Mouse (Mus musculus) brain, adult 2 months (tissue): ENCODE data around the gene Hapln2.

Experiments
- DNase-seq: peaks from one replicate; pipeline ENCODE4 v3.0.0; 2011; ENCODE audit warnings: low read depth, low spot score

Gene Hapln2

DNA sequence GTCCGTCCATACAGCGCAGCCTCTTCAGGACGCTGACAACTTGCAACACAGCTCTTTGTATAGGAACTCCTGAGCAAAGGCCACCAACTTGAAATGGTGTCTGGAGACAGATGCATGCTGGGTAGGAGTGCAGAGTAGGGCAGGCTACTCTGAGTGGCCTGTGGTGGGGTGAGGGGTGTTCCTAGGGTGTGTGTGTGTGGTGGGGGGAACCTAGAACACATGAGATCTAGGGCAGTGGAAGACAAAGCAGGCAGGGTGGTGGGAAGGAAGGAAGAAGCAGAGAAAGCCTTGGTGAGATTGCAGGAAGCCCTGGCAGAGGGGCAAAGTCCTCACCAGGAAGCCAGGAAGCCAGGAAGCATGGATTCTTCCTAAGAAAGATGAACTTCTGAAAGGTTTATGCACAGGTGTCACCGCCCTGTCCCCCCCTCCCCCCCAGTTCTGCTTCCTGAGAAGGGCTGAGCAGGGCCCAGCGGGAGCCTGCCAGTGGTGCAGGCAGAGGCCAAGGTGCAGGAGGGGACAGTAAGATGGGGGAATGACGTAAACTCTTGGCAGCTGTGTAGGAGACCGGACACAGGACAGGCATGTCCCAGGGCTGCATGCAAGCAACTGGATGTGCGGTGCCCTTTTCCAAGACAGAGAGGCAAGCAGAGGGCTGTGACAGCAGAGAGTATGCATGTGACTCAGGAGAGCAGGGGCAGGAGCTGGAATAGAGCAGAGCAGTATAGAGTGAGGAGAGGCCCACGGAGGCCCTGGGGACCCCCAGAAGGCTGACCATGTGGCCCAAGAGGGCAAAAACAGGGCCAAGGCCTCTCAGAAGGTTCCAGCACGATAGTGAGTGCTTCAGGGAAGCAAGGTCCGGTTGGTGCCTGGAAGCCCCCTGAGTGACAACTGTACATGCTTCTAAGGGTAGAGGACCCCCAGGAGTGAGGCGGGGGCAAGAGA, 45.2 kb downstream of the Hapln2 start:
- DNase-seq = no peak

DNA sequence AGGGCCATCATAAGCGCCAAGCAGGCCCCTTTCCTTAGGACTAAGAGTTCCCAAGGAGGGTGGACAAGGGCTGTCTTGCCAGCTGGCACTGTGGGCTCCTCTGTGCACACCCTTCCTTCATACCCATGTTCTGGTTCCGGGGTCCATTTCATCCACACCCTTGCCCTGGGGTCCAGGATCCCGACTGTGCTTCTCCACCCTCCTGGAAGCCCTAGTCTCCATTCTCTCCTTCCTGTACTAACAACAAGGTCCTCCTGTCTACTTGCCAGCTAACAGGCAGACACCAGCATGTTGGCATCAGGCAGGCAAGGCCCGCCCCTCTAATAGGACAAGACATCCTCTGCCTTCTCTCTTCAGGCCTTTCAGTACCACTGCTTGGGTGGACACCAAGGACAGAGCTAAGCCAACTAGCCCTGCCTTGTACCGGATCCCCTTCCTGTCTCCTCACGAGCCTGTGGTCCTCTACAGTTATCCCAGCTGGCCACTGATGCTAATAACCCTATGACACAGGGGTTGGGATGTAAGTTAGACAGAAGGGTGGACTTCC, 46.1 kb downstream of the Hapln2 start:
- no peak for DNase-seq

DNA sequence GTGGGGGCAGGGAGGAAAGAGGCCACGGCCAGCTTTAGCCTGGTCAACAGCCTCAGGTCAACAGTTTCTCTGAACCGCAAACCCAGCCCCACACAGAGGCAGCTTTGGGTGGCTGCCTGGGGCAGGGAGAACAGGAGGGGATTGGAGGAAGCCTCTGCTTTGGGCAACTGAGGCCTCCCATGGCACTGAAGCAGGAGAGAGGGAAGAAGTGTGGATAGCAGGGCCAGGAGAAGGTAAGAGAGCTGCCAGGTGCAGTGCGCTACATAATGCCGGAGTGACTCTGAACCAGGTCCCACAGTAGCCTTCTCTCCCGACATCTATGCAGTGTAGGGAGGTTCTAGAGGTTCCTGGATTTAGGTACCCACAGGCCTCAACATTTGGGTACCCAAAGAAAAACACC, 46.7 kb downstream of the Hapln2 start:
- no peak for DNase-seq

DNA sequence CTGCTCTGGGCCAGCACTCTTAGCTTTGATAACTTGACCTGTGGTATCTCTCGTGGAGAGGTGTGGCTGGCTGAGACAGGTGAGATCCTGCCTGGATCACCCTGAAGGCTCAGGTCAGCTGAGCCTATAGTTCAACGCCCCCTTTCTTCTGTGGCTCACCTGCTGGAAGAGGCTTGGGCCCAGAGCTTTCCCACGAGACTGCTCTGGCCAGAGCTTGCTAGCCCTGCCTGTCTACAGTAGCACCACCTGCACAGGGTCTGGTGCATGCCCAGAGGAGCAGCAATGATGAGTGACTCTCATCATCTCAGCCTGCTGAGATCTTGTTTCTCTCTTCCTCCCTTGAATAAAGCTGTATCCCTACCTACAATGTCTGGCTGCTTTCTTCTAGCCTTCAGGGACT, 47.3 kb downstream of the Hapln2 start:
- no peak for DNase-seq

DNA sequence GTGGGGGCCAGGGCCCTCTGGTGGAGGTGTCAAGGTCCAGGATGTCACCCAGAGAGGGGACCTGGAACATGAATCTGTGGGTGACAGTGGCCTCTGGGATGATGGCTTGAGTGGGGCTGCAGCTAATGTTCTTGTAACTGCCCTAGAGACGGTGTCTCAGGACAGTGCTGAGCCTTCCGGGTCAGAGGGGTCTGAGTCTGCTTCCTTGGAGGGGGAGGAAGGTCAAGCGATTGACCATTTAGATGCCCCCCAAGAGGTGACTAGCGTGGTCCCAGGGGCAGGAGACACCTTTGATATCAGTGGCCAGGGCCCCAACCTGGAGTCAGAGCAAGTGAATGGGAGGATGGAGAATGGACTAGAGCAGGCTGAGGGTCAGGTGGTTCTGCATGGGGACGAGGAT, 47.9 kb downstream of the Hapln2 start:
- DNase-seq = no peak

DNA sequence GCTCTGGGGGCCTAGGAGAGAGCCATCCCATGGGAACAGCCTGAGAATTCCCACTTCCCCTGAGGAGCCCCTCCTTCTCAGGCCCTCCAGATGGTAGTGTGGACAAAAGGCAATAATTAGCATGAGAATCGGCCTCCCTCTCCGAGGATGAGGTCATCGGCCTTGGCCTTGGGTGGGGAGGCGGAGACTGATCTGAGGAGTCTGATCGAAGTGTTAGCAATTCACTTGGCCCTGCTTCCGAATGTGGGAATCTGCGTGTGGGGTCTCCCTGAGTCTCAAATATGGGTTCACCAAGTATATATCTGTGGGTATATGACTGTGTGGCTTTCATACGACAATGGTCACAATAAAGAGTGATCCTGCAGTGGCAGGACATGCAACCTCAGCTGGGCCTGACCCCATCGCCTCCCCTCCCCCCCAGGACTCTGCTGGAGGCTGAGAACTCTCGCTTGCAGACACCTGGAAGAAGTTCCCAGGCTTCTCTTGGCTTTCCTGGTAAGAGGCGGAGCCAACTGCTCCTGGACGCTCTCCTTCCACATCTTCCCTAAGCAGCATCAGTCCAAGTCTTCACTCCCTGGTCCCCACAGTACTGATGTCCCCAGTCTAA, 52.9 kb downstream of the Hapln2 start:
- DNase-seq = no peak

DNA sequence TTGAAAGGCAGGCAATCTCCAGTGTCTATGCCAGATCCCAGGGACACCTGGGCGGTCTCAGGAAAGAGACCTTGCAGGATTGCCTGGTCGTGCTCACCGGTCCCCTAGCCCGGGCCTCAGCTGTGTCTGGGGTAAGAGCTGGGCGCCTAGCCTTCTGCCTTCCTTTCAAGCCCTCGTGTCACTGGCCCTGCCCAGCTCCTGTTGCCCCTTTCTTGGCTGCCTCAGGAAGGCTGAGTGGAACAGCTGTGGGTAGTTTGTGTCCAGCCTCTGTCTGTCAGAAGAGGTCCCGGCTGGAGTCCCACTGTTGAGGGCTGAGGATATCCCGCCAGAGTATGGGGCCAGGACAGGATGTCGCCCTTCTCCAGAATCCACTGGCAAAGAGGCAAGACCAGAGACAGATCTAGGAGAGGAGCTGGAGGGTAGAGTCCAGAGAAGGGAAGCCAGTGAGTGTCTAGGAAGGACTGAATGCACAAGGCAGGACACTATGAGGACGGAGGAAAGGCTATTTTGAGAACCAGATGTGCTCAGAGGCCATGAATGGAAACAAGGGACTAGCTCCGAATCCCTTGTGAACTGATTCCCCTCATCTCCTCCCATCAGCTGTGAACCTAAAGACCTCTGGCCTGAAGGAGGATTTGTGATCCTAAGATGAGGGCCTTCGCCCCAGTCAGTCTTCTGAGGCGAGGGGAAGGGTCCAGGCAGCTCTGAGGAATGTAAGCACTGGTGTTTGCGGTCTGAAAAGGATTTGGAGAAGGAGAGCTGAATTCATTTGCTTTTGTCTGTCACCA, 53.6 kb downstream of the Hapln2 start:
- no peak for DNase-seq

DNA sequence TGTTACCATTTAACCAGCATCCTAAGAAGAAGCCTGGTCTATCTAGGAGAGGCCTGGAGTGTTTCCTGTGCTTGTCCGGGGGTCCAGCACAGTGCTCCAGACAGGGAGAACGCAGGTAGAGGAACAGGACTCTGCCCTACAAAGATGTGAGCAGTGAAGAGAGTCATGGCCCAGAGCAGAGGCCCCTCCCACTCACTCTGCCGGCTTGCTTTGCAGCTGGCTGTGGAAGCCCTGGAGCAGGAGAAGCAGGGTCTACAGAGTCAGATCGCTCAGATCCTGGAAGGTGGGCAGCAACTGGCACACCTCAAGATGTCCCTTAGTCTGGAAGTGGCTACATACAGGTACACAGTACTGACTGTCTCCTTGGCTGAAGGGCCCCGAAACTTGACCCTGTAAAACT, 54.6 kb downstream of the Hapln2 start:
- no peak for DNase-seq

DNA sequence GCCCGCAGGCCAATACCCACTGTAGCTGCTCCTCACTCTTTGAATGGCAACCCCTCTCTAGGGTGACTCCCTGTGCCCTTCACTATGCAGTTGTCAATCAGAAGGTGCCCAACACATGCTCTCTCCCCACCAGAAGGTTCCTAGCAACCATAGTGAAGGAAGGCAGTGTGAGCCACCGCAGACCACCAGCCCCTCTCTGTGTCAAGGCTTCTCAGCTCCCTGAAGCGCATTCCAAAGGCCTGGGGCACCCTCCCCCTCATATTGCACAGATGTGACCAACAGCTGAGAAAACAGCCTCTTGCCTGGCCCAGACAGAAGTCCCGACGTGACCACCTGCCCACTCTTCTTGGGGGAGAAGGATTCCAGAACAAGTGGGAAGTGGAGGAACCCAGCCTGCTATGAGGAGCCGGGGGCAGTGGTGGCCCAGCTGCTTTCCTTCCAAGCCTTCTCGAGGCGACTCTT, 55.1 kb downstream of the Hapln2 start:
- no peak for DNase-seq
